Mouse (Mus musculus): ENCODE results near the gene Rangrf. TPM values are rescaled to one million over a fixed set of nuclear protein-coding genes. Genes with fewer than 3 reads are reported as not detected.
A peak's percentile ranks its signal among the peaks of the same experiment; 100 is the strongest.
"Not testable (repeated sequence)": the region's sequence is repeated elsewhere in the genome, so short reads cannot be mapped to it uniquely, and the experiment has no call there.

The Rangrf gene
- polyA plus RNA-seq, 1 experiment = 1,176 TPM

DNA sequence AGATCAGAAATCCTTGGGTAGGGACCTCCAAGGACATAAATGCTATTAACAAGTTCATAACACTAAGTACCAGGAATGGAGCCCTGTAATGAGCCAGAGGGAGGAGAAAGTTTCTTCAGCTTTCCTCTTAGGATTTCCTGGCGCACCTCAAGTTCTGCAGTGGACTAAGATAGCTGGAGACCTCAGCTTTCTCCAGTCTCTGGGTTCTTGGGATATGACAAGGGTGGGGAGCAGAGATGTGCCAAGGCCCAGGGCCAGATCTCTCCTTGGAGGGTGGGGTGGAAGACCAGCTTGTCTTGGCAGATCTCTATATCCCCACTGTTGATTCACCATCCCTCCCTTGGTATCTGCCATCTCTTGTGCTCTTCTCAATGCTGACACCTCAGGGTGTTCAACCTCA is 616 bp upstream of the Rangrf start:
- no peak overlapping the region for H3K4me3 ChIP-seq (ENCODE audit: control insufficient read depth, low read depth, low read length)
- TF ChIP-seq POLR2A (IDR thresholded peaks at IDR 0.05; ENCODE audit: control insufficient read depth, low read depth, low read length) (no peak), CTCF (IDR thresholded peaks at IDR 0.05; ENCODE audit: control insufficient read depth, insufficient read depth, insufficient replicate concordance, low read depth, low read length) (no peak)
- peaks cover 2% of the 10 kb centered on the region; the same call in 1 of the 2 replicates for H3K36me3 ChIP-seq (ENCODE audit: control insufficient read depth, insufficient read depth, low read length)
- H3K27ac ChIP-seq (ENCODE audit: control insufficient read depth, insufficient read depth, low read depth, low read length) = no peak overlapping the region
- peaks cover 22% of the 10 kb centered on the region for H3K4me1 ChIP-seq (ENCODE audit: control insufficient read depth, insufficient read depth, low read length)
- H3K27me3 ChIP-seq (ENCODE audit: control insufficient read depth, insufficient read depth, low read length) = no peaks in the 10 kb centered on the region

DNA sequence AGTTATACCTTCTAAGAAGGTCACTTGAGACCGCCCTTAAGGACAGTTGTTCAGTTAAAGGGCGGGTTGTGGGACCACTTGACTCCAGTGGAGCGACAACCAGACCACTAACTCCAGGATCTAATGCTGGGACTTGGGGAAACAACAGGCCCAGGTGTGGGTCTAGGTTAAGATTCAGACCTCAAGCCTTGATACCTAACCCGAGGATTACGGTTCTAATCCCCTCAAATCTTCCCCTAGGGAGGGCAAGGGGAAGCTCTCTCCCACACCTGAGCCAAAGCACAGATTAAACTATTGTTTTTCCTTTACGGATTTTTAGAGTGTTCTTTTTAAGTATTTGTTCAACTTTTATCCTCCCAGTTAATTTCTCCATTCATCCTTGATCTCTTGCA is 930 bp downstream of the Rangrf start:
- TF ChIP-seq CTCF (IDR thresholded peaks at IDR 0.05; ENCODE audit: control insufficient read depth, insufficient read depth, insufficient replicate concordance, low read depth, low read length) = no peak
- H3K27me3 ChIP-seq (ENCODE audit: control insufficient read depth, insufficient read depth, low read length) = no peaks in the 10 kb centered on the region

DNA sequence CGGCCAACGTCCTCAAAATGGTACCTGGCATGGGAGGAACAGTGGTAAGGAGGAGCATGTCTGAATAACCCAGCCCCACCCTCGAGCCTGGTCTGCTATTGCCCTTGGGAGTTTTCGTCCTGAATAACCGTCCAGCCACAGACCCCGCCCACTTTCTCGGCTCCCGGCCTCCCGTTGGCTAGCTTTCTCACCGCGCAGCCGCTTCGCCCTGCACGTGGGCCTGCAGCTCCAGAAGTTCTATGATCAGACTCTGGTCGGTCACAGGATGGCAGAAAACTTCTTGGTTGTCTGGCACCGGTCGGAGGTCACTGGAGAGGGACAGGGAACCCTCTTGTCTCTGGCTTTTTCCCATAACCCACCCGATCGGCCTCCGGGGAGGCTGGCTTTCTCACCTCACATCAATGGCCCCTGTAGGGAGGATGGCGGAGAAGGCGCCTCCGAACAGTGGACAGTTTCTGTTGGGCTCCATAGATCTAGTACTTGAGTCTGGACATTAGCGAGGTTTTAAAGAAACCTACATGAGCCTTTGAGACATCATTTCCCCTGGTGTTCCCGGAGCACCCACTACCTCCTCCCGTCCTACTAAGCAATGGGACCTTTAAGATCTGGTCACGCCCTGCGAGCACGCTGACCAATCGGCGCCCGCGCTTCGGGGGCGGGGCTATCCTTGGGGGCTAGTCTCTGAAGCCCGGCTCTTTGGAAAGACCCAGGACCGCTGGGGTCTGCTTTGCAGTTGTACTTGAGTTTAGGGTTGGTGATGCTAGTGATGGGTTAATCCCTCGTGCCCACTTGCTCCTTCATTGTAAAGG is 1.5 kb downstream of the Rangrf start:
- not testable (repeated sequence) for H3K36me3 ChIP-seq (ENCODE audit: control insufficient read depth, insufficient read depth, low read length); H3K27me3 ChIP-seq (ENCODE audit: control insufficient read depth, insufficient read depth, low read length)
- peak; percentile 55; the same call in 1 of the 2 replicates for TF ChIP-seq POLR2A (IDR thresholded peaks at IDR 0.05; ENCODE audit: control insufficient read depth, low read depth, low read length)
- Histone ChIP-seq H3K4me3 (ENCODE audit: control insufficient read depth, low read depth, low read length) (peak overlapping the region; percentile 91), H3K4me1 (ENCODE audit: control insufficient read depth, insufficient read depth, low read length) (peaks cover 24% of the 10 kb centered on the region), H3K27ac (ENCODE audit: control insufficient read depth, insufficient read depth, low read depth, low read length) (peak overlapping the region; percentile 95)

More for the DNA sequence above, 930 bp downstream of the Rangrf start:
- peaks cover 2% of the 10 kb centered on the region; the same call in 1 of the 2 replicates for H3K36me3 ChIP-seq (ENCODE audit: control insufficient read depth, insufficient read depth, low read length)
- peaks cover 22% of the 10 kb centered on the region for H3K4me1 ChIP-seq (ENCODE audit: control insufficient read depth, insufficient read depth, low read length)
- H3K27ac ChIP-seq (ENCODE audit: control insufficient read depth, insufficient read depth, low read depth, low read length) = peak overlapping the region; percentile 95
- peak overlapping the region; percentile 91 for H3K4me3 ChIP-seq (ENCODE audit: control insufficient read depth, low read depth, low read length)

DNA sequence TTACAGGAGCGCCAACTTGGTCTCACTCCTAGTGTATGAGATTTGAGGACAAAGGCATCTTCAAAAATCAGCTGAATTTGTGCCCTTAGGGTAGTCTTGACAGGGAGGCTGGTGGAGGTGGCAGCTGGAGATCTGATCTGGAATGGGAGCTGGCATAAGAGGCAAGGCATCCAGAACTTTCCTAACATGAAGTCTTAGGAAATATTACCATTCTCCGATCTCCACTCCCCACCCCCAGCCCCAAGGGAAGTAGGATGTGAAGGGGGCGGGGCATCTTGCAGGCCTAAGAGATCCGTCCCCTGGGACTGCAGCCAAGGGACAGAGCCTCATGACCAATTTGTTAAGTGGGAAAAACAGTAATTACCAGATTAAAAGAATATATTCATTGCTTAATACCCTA is 4.8 kb downstream of the Rangrf start:
- H3K36me3 ChIP-seq (ENCODE audit: control insufficient read depth, insufficient read depth, low read length) = peaks cover 2% of the 10 kb centered on the region; the same call in 1 of the 2 replicates
- peaks cover 21% of the 10 kb centered on the region for H3K4me1 ChIP-seq (ENCODE audit: control insufficient read depth, insufficient read depth, low read length)
- no peak overlapping the region; the same call in 1 of the 2 replicates for H3K27ac ChIP-seq (ENCODE audit: control insufficient read depth, insufficient read depth, low read depth, low read length)
- H3K27me3 ChIP-seq (ENCODE audit: control insufficient read depth, insufficient read depth, low read length) = no peaks in the 10 kb centered on the region
- peak overlapping the region; percentile 30 for H3K4me3 ChIP-seq (ENCODE audit: control insufficient read depth, low read depth, low read length)
- TF ChIP-seq POLR2A (IDR thresholded peaks at IDR 0.05; ENCODE audit: control insufficient read depth, low read depth, low read length) (no peak), CTCF (IDR thresholded peaks at IDR 0.05; ENCODE audit: control insufficient read depth, insufficient read depth, insufficient replicate concordance, low read depth, low read length) (no peak)

DNA sequence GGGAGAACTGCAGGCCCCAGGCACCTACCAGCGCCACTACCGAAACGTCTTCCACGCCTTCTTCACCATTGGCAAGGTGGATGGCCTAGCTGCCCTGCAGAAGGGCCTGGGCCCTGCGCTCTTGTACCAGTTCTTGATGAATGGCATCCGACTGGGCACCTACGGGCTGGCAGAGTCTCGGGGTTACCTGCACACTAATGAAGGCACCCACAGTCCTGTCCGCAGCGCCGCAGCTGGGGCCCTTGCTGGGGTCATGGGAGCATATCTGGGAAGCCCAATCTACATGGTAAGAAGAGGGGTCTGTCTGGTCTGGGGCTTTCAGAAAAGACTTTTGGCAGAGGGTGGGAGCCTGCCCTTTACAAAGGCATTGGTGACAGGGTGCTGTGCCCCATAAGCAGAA is 6.2 kb downstream of the Rangrf start:
- Histone ChIP-seq H3K4me1 (ENCODE audit: control insufficient read depth, insufficient read depth, low read length) (peaks cover 16% of the 10 kb centered on the region), H3K36me3 (ENCODE audit: control insufficient read depth, insufficient read depth, low read length) (peaks cover 2% of the 10 kb centered on the region; the same call in 1 of the 2 replicates), H3K4me3 (ENCODE audit: control insufficient read depth, low read depth, low read length) (peak overlapping the region; percentile 98), H3K27me3 (ENCODE audit: control insufficient read depth, insufficient read depth, low read length) (no peaks in the 10 kb centered on the region), H3K27ac (ENCODE audit: control insufficient read depth, insufficient read depth, low read depth, low read length) (0 out of 2 replicates have a peak overlapping the region, but pooled peaks have one; percentile 1)
- no peak for TF ChIP-seq CTCF (IDR thresholded peaks at IDR 0.05; ENCODE audit: control insufficient read depth, insufficient read depth, insufficient replicate concordance, low read depth, low read length)
- no peak for TF ChIP-seq POLR2A (IDR thresholded peaks at IDR 0.05; ENCODE audit: control insufficient read depth, low read depth, low read length)

DNA sequence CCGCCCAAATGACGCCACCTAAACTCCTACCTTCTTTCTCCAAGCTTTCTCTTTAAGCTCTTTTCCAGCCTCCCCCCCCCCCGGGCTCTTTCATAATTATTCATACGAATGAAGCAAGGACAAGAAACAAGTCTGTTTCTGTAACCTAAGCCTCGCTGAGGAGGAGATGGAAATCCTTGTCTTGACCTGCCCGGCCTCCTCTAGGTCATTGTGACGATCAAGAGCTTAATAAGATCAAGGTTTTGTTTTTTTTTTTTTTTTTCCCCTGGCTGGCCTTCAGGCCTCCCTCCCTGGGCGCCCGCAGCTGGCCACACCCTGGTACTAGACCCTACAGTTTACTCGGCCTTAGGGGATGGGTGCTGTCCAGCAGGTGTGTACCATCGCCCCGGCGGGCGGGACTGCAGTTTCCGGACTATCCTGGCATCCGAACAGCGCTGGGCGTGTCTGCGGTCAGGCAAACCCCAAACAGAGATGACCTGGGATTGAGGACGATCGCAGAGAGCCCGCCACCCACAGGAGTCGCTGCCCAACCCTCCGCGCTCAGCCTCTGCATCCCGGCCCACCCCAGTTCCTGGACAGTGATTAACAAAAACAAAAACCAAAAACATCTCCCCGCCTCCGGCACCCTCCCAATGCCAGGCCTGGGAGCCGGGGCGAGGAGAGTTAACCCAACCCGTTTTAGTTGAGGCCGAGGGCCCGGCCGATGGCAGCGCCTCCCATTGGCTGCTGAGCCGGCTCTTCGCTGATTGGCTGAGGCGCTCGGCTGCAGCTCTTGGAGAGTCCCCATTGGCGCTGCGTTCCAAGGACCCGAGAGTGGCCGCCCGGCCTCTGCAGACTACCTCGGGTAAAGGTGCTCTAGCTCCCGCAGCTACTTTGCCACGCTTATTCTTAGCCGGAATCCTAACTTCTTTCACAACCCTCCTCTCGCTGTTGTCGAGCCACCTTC is 7.4 kb downstream of the Rangrf start, which contains the start of gene Slc25a35:
TSS of gene Slc25a35 (plus strand) at position 795 of the 946 bp plus-strand sequence.
- H3K27me3 ChIP-seq (ENCODE audit: control insufficient read depth, insufficient read depth, low read length) = no peaks in the 10 kb centered on the region
- peak within 1 kb of the TSS; percentile 96 for H3K27ac ChIP-seq (ENCODE audit: control insufficient read depth, insufficient read depth, low read depth, low read length)
- TF ChIP-seq POLR2A (IDR thresholded peaks at IDR 0.05; ENCODE audit: control insufficient read depth, low read depth, low read length) (peak; percentile 60), CTCF (IDR thresholded peaks at IDR 0.05; ENCODE audit: control insufficient read depth, insufficient read depth, insufficient replicate concordance, low read depth, low read length) (no peak)
- H3K4me3 ChIP-seq (ENCODE audit: control insufficient read depth, low read depth, low read length) = peak within 1 kb of the TSS; percentile 98
- peaks cover 11% of the 10 kb centered on the region for H3K4me1 ChIP-seq (ENCODE audit: control insufficient read depth, insufficient read depth, low read length)
- H3K36me3 ChIP-seq (ENCODE audit: control insufficient read depth, insufficient read depth, low read length) = peaks cover 2% of the 10 kb centered on the region; the same call in 1 of the 2 replicates

DNA sequence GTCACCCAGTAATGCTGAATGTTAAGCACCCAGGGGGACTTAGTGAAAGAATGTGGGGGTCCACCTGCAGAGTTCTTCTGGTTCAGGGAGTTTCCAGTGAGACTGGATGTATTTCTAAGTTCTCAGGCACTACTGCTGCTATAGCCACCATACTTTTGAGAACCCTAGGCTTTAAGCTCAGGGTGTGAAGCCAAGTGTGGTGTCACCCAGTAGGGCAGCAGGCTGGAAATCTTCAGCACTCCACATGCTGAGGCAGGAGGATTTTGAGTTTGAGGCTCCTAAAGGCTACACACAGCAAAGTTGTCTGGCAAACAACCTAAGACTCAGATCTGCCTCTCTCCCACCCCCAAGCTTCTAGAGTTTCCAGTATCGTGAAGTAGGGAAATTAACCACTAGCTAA is 8.4 kb downstream of the Rangrf start:
- TF ChIP-seq CTCF (IDR thresholded peaks at IDR 0.05; ENCODE audit: control insufficient read depth, insufficient read depth, insufficient replicate concordance, low read depth, low read length) (no peak), POLR2A (IDR thresholded peaks at IDR 0.05; ENCODE audit: control insufficient read depth, low read depth, low read length) (no peak)
- H3K4me1 ChIP-seq (ENCODE audit: control insufficient read depth, insufficient read depth, low read length) = peaks cover 7% of the 10 kb centered on the region
- peak overlapping the region; percentile 98 for H3K4me3 ChIP-seq (ENCODE audit: control insufficient read depth, low read depth, low read length)
- H3K27ac ChIP-seq (ENCODE audit: control insufficient read depth, insufficient read depth, low read depth, low read length) = no peak overlapping the region
- no peaks in the 10 kb centered on the region for H3K36me3 ChIP-seq (ENCODE audit: control insufficient read depth, insufficient read depth, low read length)
- H3K27me3 ChIP-seq (ENCODE audit: control insufficient read depth, insufficient read depth, low read length) = no peaks in the 10 kb centered on the region

Measured in testis, adult 2 months (tissue).